Mouse (Mus musculus): ENCODE data around the gene Exoc3l.

GRCm38 (mm10) chr8:105298351-105299252 lies 2.7 kb upstream of the Exoc3l start:
- TF ChIP-seq MAX (IDR thresholded peaks at IDR 0.05; ENCODE audit: low read length): no peak
- TF ChIP-seq JUN (IDR thresholded peaks at IDR 0.05; ENCODE audit: insufficient read depth, low read depth, low read length): no peak
- TF ChIP-seq RAD21 (IDR thresholded peaks at IDR 0.05; ENCODE audit: low read depth, low read length): no peak
- no peak for TF ChIP-seq POLR2A (IDR thresholded peaks at IDR 0.05; ENCODE audit: low read depth, low read length)
- TF ChIP-seq ZNF384 (IDR thresholded peaks at IDR 0.05; ENCODE audit: low read depth, low read length): peak; percentile 59
- TF ChIP-seq SMC3 (IDR thresholded peaks at IDR 0.05; ENCODE audit: low read depth, low read length): no peak
- TF ChIP-seq MAZ (IDR thresholded peaks at IDR 0.05; ENCODE audit: low read depth, low read length): no peak
- no peak for TF ChIP-seq BHLHE40 (IDR thresholded peaks at IDR 0.05; ENCODE audit: low read depth, low read length)

Data from CH12.LX (cell line).